Mouse (Mus musculus): ENCODE data around the gene Txnrd2. TPM values are rescaled to one million over a fixed set of nuclear protein-coding genes. Genes with fewer than 3 reads are reported as not detected.

The Txnrd2 gene
- 22.0 and 23.5 TPM in 2 replicates for polyA plus RNA-seq (2014; fragmentation: Nextera tagmentation; extraction: Ambion mirVana)

GRCm38 (mm10) chr16:18426215-18426791 lies at the start of gene Txnrd2:
TSS of gene Txnrd2 (plus strand) at chr16:18426384.
- peak within 1 kb of the TSS; percentile 87 for H3K4me3 ChIP-seq (ENCODE audit: low read depth, low read length)
- peak within 1 kb of the TSS; percentile 90 for H3K9ac ChIP-seq (ENCODE audit: low read length)
- WGBS: under 1% methylated on average over 52 of the region's 52 CpGs
- peaks cover 13% of the 10 kb centered on the region for H3K4me1 ChIP-seq (ENCODE audit: control insufficient read depth, insufficient read depth, low read length)
- peak within 1 kb of the TSS; percentile 76 for H3K4me2 ChIP-seq (ENCODE audit: low read length)
- H3K27ac ChIP-seq (ENCODE audit: low read depth, low read length): 0 out of 2 replicates have a peak within 1 kb of the TSS, but pooled peaks have one; percentile 24
- DNase-seq (ENCODE audit: low spot score) (peak; percentile 54), ATAC-seq (peak; percentile 86)
- no peaks in the 10 kb centered on the region for H3K27me3 ChIP-seq (replicated peaks; ENCODE audit: control insufficient read depth, insufficient read depth, low read length)
- no peaks in the 10 kb centered on the region for H3K9me3 ChIP-seq (replicated peaks; ENCODE audit: control insufficient read depth, low read length)
- H3K36me3 ChIP-seq (ENCODE audit: control insufficient read depth, insufficient read depth, low read length): 0 out of 2 replicates have a peak, but pooled peaks cover 8% of the 10 kb centered on the region

GRCm38 (mm10) chr16:18377203-18377602 lies 49.0 kb upstream of the Txnrd2 start:
- Histone ChIP-seq H3K4me2 (ENCODE audit: low read length) (no peak overlapping the region), H3K36me3 (ENCODE audit: control insufficient read depth, insufficient read depth, low read length) (no peaks in the 10 kb centered on the region), H3K4me1 (ENCODE audit: control insufficient read depth, insufficient read depth, low read length) (peaks cover 36% of the 10 kb centered on the region), H3K27ac (ENCODE audit: low read depth, low read length) (no peak overlapping the region), H3K9ac (ENCODE audit: low read length) (no peak overlapping the region), H3K4me3 (ENCODE audit: low read depth, low read length) (no peak overlapping the region), H3K9me3 (replicated peaks; ENCODE audit: control insufficient read depth, low read length) (no peaks in the 10 kb centered on the region), H3K27me3 (replicated peaks; ENCODE audit: control insufficient read depth, insufficient read depth, low read length) (no peaks in the 10 kb centered on the region)
- no peak for DNase-seq (ENCODE audit: low spot score)
- ATAC-seq: no peak
- 15% methylated on average over 3 of the region's 3 CpGs for WGBS

DNA sequence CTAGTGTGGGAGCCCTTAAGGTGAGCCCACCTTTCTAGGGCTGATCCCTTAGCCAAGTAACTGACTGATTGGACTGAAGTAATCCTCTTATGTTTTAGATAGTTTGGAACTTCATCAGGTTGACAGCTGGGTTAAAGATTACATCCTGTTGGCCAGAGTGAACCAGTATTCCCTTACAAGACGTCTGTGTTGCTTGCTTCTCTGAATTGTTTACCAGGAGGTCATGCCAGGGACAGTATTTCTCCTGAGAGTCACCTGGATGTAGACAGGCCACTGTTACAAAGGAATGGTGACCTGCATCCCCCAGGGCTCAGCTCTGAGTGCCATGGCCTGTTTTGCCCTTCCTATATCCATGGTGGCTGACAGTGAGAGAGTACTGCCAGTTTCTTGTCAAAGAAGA lies 47.7 kb upstream of the Txnrd2 start:
- no peaks in the 10 kb centered on the region for H3K27me3 ChIP-seq (replicated peaks; ENCODE audit: control insufficient read depth, insufficient read depth, low read length)
- peaks cover 44% of the 10 kb centered on the region for H3K4me1 ChIP-seq (ENCODE audit: control insufficient read depth, insufficient read depth, low read length)
- H3K4me3 ChIP-seq (ENCODE audit: low read depth, low read length): no peak overlapping the region
- H3K9ac ChIP-seq (ENCODE audit: low read length): no peak overlapping the region
- no peak overlapping the region for H3K27ac ChIP-seq (ENCODE audit: low read depth, low read length)
- DNase-seq (ENCODE audit: low spot score): no peak
- no peak overlapping the region for H3K4me2 ChIP-seq (ENCODE audit: low read length)
- no peak for ATAC-seq
- no peaks in the 10 kb centered on the region for H3K9me3 ChIP-seq (replicated peaks; ENCODE audit: control insufficient read depth, low read length)
- 33% methylated on average over 1 of the region's 1 CpGs for WGBS
- no peaks in the 10 kb centered on the region for H3K36me3 ChIP-seq (ENCODE audit: control insufficient read depth, insufficient read depth, low read length)

DNA sequence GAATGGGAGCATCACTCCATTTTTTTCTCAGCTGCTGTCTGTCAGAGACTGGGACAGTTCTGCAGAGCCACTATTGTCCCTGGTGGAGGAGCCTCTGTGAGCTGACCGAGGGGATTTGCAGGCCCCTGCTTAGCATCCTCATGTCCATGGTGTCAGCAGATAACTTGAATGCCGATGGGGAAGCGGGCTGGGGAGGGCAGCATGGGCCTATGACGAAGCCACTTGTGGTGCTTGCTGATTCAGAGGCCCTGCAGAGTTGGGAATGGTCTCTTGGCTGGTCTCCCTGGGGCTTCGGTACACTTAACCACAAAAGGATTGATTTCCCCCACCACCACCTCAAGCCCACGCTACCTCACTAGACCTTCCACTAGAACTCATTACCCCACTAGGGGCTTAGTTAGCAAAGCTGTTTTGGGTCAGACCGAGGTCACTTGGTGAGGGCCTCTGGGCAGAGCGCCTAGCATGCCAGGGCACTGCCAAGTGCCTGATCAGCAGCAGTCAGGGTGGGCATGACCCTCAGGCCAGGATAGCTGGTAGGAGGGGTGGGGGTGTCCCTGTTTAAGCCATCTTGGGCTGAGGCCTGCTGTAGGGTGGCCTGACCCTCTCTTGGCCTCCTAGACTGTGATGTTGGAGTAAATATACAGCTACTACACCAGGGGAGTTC lies 46.7 kb upstream of the Txnrd2 start:
- no peaks in the 10 kb centered on the region for H3K36me3 ChIP-seq (ENCODE audit: control insufficient read depth, insufficient read depth, low read length)
- H3K27ac ChIP-seq (ENCODE audit: low read depth, low read length): peak overlapping the region; percentile 70
- peaks cover 53% of the 10 kb centered on the region for H3K4me1 ChIP-seq (ENCODE audit: control insufficient read depth, insufficient read depth, low read length)
- H3K9me3 ChIP-seq (replicated peaks; ENCODE audit: control insufficient read depth, low read length): no peaks in the 10 kb centered on the region
- ATAC-seq: no peak; the same call in 1 of the 2 replicates
- no peak overlapping the region for H3K9ac ChIP-seq (ENCODE audit: low read length)
- no peak overlapping the region for H3K4me3 ChIP-seq (ENCODE audit: low read depth, low read length)
- no peaks in the 10 kb centered on the region for H3K27me3 ChIP-seq (replicated peaks; ENCODE audit: control insufficient read depth, insufficient read depth, low read length)
- WGBS: 52% methylated on average over 8 of the region's 8 CpGs
- H3K4me2 ChIP-seq (ENCODE audit: low read length): no peak overlapping the region
- DNase-seq (ENCODE audit: low spot score): no peak

DNA sequence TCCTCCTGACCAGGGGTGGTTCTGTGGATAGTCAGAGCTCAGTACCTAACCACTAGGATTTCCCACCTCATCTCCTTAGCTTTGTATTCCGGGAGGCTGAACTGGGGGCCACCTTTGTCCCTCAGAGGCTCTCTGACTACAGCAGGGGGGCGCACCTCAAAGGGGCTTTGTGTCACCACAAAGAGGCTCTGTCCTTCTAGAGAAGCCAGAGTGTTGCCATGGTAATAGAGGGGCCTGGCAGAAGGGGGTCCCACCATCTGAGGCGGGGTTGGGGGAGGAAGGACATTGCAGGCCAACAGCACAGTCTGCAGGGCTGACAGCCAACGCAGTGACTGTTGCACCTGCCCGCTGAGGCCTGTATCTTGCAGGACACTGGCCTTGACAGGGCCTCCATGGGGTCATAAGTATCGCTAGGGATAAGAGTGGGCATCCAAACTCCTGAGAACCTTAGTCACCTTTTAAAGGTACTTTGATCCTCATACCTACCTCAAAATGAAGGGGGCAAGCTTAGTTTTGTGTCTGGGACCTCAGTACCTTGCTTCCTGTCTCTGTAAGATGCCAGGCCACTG lies 45.6 kb upstream of the Txnrd2 start:
- H3K4me3 ChIP-seq (ENCODE audit: low read depth, low read length): no peak overlapping the region
- no peak overlapping the region for H3K9ac ChIP-seq (ENCODE audit: low read length)
- DNase-seq (ENCODE audit: low spot score) (peak; percentile 91), ATAC-seq (peak; percentile 78)
- H3K4me2 ChIP-seq (ENCODE audit: low read length): no peak overlapping the region
- no peaks in the 10 kb centered on the region for H3K9me3 ChIP-seq (replicated peaks; ENCODE audit: control insufficient read depth, low read length)
- no peaks in the 10 kb centered on the region for H3K27me3 ChIP-seq (replicated peaks; ENCODE audit: control insufficient read depth, insufficient read depth, low read length)
- peaks cover 55% of the 10 kb centered on the region for H3K4me1 ChIP-seq (ENCODE audit: control insufficient read depth, insufficient read depth, low read length)
- WGBS: 4% methylated on average over 6 of the region's 6 CpGs
- no peaks in the 10 kb centered on the region for H3K36me3 ChIP-seq (ENCODE audit: control insufficient read depth, insufficient read depth, low read length)
- H3K27ac ChIP-seq (ENCODE audit: low read depth, low read length): peak overlapping the region; percentile 70

DNA sequence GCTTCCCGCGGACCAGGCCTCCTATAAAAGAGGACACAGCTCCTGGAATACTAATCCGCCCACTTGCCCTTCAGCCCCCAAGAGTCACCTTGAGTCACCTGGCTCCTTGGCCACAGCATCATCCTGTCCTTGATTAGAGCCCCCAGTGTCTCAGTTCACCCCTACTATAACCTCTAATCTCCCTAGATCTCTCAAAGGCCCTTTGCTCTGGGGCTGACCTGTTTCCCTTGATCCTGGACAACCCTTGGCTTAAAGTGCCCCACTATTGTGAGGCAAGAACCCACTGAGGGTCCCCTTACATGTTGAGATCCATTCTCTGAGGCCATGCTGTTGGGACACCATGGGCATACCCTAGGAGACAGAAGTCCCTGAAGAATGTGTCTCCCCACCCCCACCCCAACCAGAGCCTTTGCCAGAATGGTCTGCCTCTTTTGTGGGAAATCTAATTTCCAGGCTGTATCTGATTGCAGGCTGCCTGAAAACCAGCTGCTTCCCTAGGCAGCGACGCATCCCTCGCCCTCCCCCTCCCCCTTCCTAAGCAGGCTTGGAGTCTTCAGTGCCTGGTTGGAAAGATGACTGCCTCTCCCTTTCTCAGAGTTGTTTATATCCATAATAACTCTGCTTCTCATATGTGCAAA lies 44.4 kb upstream of the Txnrd2 start:
- 41% methylated on average over 6 of the region's 6 CpGs for WGBS
- Histone ChIP-seq H3K27ac (ENCODE audit: low read depth, low read length) (peak overlapping the region; percentile 70), H3K4me2 (ENCODE audit: low read length) (no peak overlapping the region), H3K4me3 (ENCODE audit: low read depth, low read length) (no peak overlapping the region), H3K9me3 (replicated peaks; ENCODE audit: control insufficient read depth, low read length) (no peaks in the 10 kb centered on the region), H3K9ac (ENCODE audit: low read length) (0 out of 2 replicates have a peak overlapping the region, but pooled peaks have one; percentile 2), H3K4me1 (ENCODE audit: control insufficient read depth, insufficient read depth, low read length) (peaks cover 55% of the 10 kb centered on the region), H3K36me3 (ENCODE audit: control insufficient read depth, insufficient read depth, low read length) (no peaks in the 10 kb centered on the region), H3K27me3 (replicated peaks; ENCODE audit: control insufficient read depth, insufficient read depth, low read length) (no peaks in the 10 kb centered on the region)
- DNase-seq (ENCODE audit: low spot score) (peak; percentile 88), ATAC-seq (peak; percentile 58)

DNA sequence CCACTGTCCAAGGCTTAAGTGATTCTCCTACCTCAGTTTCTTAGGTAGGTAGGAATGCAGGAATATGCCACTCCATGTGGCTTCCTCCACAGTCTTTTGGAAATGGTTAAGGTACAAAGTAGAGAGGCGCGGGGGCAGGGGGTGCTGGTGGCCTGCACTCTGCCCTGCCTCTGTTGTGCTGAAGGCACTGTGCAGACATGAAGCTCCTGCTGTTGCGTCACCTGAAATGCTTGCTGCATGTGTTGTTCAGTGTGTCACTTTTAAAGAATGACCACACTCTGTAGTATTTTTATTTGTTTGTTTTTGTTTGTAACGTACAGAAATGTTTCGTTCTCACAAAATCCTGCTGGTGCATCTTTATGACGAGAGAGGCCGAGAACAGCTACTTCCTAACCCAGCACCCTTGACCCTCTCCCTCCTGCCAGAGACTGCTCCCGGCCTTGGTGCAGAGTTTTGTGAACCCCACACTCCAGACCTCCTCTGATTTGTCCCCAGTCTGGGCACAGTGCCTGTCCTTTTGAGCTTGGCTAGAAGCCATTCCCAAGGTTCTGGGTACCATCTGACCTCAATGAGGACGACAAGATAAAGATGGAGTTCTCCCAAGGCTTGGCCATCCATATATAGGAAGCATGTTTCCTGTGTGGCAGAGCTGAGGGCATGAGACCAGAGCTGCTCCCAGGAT lies 43.0 kb upstream of the Txnrd2 start:
- 75% methylated on average over 9 of the region's 9 CpGs for WGBS
- peaks cover 57% of the 10 kb centered on the region for H3K4me1 ChIP-seq (ENCODE audit: control insufficient read depth, insufficient read depth, low read length)
- no peak overlapping the region for H3K9ac ChIP-seq (ENCODE audit: low read length)
- ATAC-seq: no peak
- no peaks in the 10 kb centered on the region for H3K36me3 ChIP-seq (ENCODE audit: control insufficient read depth, insufficient read depth, low read length)
- no peak overlapping the region for H3K4me3 ChIP-seq (ENCODE audit: low read depth, low read length)
- H3K27me3 ChIP-seq (replicated peaks; ENCODE audit: control insufficient read depth, insufficient read depth, low read length): no peaks in the 10 kb centered on the region
- no peak overlapping the region for H3K4me2 ChIP-seq (ENCODE audit: low read length)
- 0 out of 2 replicates have a peak overlapping the region, but pooled peaks have one; percentile 24 for H3K27ac ChIP-seq (ENCODE audit: low read depth, low read length)
- no peak for DNase-seq (ENCODE audit: low spot score)
- no peaks in the 10 kb centered on the region for H3K9me3 ChIP-seq (replicated peaks; ENCODE audit: control insufficient read depth, low read length)

DNA sequence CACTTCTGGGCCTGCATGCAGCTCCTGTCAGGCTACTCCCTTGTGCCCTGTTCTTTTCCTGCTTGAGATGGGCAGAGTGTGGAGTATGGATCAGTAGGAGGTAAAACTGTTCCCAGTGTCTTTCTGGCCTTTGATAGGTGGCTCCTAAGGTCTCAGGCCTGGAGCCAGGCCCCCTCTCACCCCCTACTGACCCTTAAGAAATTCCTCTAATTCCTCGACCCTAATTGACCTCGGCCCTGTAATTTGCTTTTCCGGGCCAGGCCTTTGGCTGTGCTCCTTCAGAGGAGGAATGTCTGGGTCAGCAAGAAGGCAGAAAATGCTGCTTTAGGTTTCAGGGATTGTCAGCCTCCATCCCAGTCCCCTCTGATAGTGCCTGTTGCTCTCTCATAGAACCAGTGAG lies 42.4 kb upstream of the Txnrd2 start:
- ATAC-seq (no peak), DNase-seq (ENCODE audit: low spot score) (no peak)
- WGBS: 14% methylated on average over 3 of the region's 3 CpGs
- Histone ChIP-seq H3K9ac (ENCODE audit: low read length) (no peak overlapping the region), H3K27me3 (replicated peaks; ENCODE audit: control insufficient read depth, insufficient read depth, low read length) (no peaks in the 10 kb centered on the region), H3K9me3 (replicated peaks; ENCODE audit: control insufficient read depth, low read length) (no peaks in the 10 kb centered on the region), H3K4me2 (ENCODE audit: low read length) (no peak overlapping the region), H3K4me1 (ENCODE audit: control insufficient read depth, insufficient read depth, low read length) (peaks cover 60% of the 10 kb centered on the region), H3K4me3 (ENCODE audit: low read depth, low read length) (no peak overlapping the region), H3K36me3 (ENCODE audit: control insufficient read depth, insufficient read depth, low read length) (no peaks in the 10 kb centered on the region), H3K27ac (ENCODE audit: low read depth, low read length) (peak overlapping the region; percentile 44; the same call in 1 of the 2 replicates)

All from forebrain, embryonic 14.5 days (tissue).